Mouse (Mus musculus) MEL (cell line): ENCODE data around the gene Lrrn4cl. TPM values are rescaled to one million over a fixed set of nuclear protein-coding genes. Genes with fewer than 3 reads are reported as not detected.
A peak's percentile ranks its signal among the peaks of the same experiment; 100 is the strongest.

ENCODE experiments used
- DNase-seq: peaks from one replicate; pipeline ENCODE4 v3.0.0; 2011; ENCODE audit warnings: low read depth, low spot score
- H3K27ac ChIP-seq: 2 replicates; pipeline ENCODE4 v1.5.1; 2012; ENCODE audit warnings: low read depth, mild to moderate bottlenecking, control low read depth, low read length, moderate library complexity; ENCODE audit not compliant: control insufficient read depth
- H3K27me3 ChIP-seq, 2 experiments: fragments of 150-350 bp in 1 of 2; sonication (generic) in 1 of 2; 2 replicates each; pipeline ENCODE4 v1.6.1; 2012; ENCODE audit warnings: low read length in 2 of 2, mild to moderate bottlenecking in 2 of 2, improper control_type of control experiment in 1 of 2, moderate library complexity in 1 of 2; ENCODE audit not compliant: insufficient read depth in 2 of 2, control insufficient read depth in 1 of 2
- H3K36me3 ChIP-seq, 2 experiments: 2 replicates each; pipeline ENCODE4 v1.6.1; 2012 to 2014; ENCODE audit warnings: low read length in 2 of 2, improper control_type of control experiment in 1 of 2, inconsistent platforms in 1 of 2, mild to moderate bottlenecking in 1 of 2; ENCODE audit not compliant: insufficient read depth in 2 of 2, control insufficient read depth in 1 of 2
- H3K4me1 ChIP-seq, 2 experiments: fragments of 150-350 bp in 1 of 2; sonication (generic) in 1 of 2; 2 replicates each; pipeline ENCODE4 v1.6.1; 2012; ENCODE audit warnings: low read length in 2 of 2, improper control_type of control experiment in 1 of 2, mild to moderate bottlenecking in 1 of 2; ENCODE audit not compliant: insufficient read depth in 2 of 2, control insufficient read depth in 1 of 2
- H3K4me3 ChIP-seq, 2 experiments: fragments of 150-350 bp in 1 of 2; sonication (generic) in 1 of 2; 2 replicates each; pipeline ENCODE4 v1.5.1; 2012; ENCODE audit warnings: low read depth in 2 of 2, low read length in 2 of 2, mild to moderate bottlenecking in 2 of 2, moderate library complexity in 2 of 2, control low read depth in 1 of 2, improper control_type of control experiment in 1 of 2; ENCODE audit not compliant: control insufficient read depth in 1 of 2, insufficient read depth in 1 of 2
- H3K79me2 ChIP-seq: 2 replicates; pipeline ENCODE4 v1.6.1; 2012; ENCODE audit warnings: mild to moderate bottlenecking, low read length, moderate library complexity; ENCODE audit not compliant: control insufficient read depth, poor library complexity, insufficient read depth
- H3K9ac ChIP-seq: 2 replicates; pipeline ENCODE4 v1.6.1; 2012; ENCODE audit warnings: low read depth, mild to moderate bottlenecking, control low read depth, low read length, moderate library complexity; ENCODE audit not compliant: control insufficient read depth, poor library complexity, severe bottlenecking
- H3K9me3 ChIP-seq: fragments of 150-350 bp; sonication (generic); replicated peaks from 2 replicates; pipeline ENCODE4 v1.6.1; 2012; ENCODE audit warnings: mild to moderate bottlenecking, low read length, improper control_type of control experiment, moderate library complexity; ENCODE audit not compliant: insufficient read depth
- BHLHE40 ChIP-seq: IDR thresholded peaks from 2 replicates; pipeline ENCODE4 v1.6.1; 2012; ENCODE audit warnings: low read depth, mild to moderate bottlenecking, inconsistent platforms, low read length, improper control_type of control experiment, borderline replicate concordance
- CHD2 ChIP-seq: IDR thresholded peaks from 2 replicates; pipeline ENCODE4 v1.6.1; 2011; ENCODE audit warnings: low read length, improper control_type of control experiment
- CTCF ChIP-seq, 3 experiments: IDR thresholded peaks in 2 of 3; conservative IDR thresholded peaks in 1 of 3; 2 replicates each; pipeline ENCODE4 v1.5.1; 2011 to 2012; ENCODE audit warnings: low read length in 3 of 3, low read depth in 2 of 3, mild to moderate bottlenecking in 2 of 3, improper control_type of control experiment in 1 of 3, inconsistent platforms in 1 of 3, mixed read lengths in 1 of 3, moderate library complexity in 1 of 3; ENCODE audit not compliant: control insufficient read depth in 1 of 3, insufficient read depth in 1 of 3, poor library complexity in 1 of 3, severe bottlenecking in 1 of 3
- ELF1 ChIP-seq: IDR thresholded peaks from 2 replicates; pipeline ENCODE4 v1.6.1; 2014; ENCODE audit warnings: low read depth, mild to moderate bottlenecking, inconsistent platforms, low read length, improper control_type of control experiment, moderate library complexity
- ETS1 ChIP-seq: IDR thresholded peaks from 2 replicates; pipeline ENCODE4 v1.6.1; 2012; ENCODE audit warnings: low read depth, mild to moderate bottlenecking, inconsistent platforms, low read length, improper control_type of control experiment, moderate library complexity
- GATA1 ChIP-seq: IDR thresholded peaks from 2 replicates; pipeline ENCODE4 v1.6.1; 2011; ENCODE audit warnings: low read depth, low read length, improper control_type of control experiment
- HCFC1 ChIP-seq: IDR thresholded peaks from 2 replicates; pipeline ENCODE4 v1.6.1; 2012; ENCODE audit warnings: low read depth, mild to moderate bottlenecking, inconsistent platforms, low read length, improper control_type of control experiment, moderate library complexity
- MAX ChIP-seq: IDR thresholded peaks from 2 replicates; pipeline ENCODE4 v1.6.1; 2011; ENCODE audit warnings: low read length, improper control_type of control experiment
- MYB ChIP-seq: IDR thresholded peaks from 2 replicates; pipeline ENCODE4 v1.6.1; 2011; ENCODE audit warnings: mild to moderate bottlenecking, low read depth, low read length, improper control_type of control experiment
- MYC ChIP-seq: IDR thresholded peaks from 2 replicates; pipeline ENCODE4 v1.6.1; 2011; ENCODE audit warnings: low read depth, mild to moderate bottlenecking, low read length, improper control_type of control experiment, moderate library complexity
- NELFE ChIP-seq: IDR thresholded peaks from 2 replicates; pipeline ENCODE4 v1.6.1; 2011; ENCODE audit warnings: low read depth, low read length, improper control_type of control experiment
- POLR2A ChIP-seq, 2 experiments: IDR thresholded peaks; 2 replicates each; pipeline ENCODE4 v1.6.1; 2011 to 2012; ENCODE audit warnings: low read length in 2 of 2, mild to moderate bottlenecking in 2 of 2, control low read depth in 1 of 2, improper control_type of control experiment in 1 of 2, low read depth in 1 of 2, moderate library complexity in 1 of 2; ENCODE audit not compliant: control insufficient read depth in 1 of 2, insufficient read depth in 1 of 2, poor library complexity in 1 of 2
- POLR2AphosphoS2 ChIP-seq: IDR thresholded peaks from 2 replicates; pipeline ENCODE4 v1.6.1; 2011; ENCODE audit warnings: low read length, improper control_type of control experiment
- RAD21 ChIP-seq: IDR thresholded peaks from 2 replicates; pipeline ENCODE4 v1.6.1; 2011; ENCODE audit warnings: mild to moderate bottlenecking, low read depth, low read length, improper control_type of control experiment
- RCOR1 ChIP-seq: IDR thresholded peaks from 2 replicates; pipeline ENCODE4 v1.6.1; 2012; ENCODE audit warnings: low read depth, mild to moderate bottlenecking, inconsistent platforms, low read length, improper control_type of control experiment
- SIN3A ChIP-seq: IDR thresholded peaks from 2 replicates; pipeline ENCODE4 v1.6.1; 2012; ENCODE audit warnings: low read length, improper control_type of control experiment, inconsistent platforms
- SMC3 ChIP-seq: IDR thresholded peaks from 2 replicates; pipeline ENCODE4 v1.6.1; 2011; ENCODE audit warnings: low read depth, low read length, improper control_type of control experiment
- UBTF ChIP-seq: IDR thresholded peaks from 2 replicates; pipeline ENCODE4 v1.6.1; 2012; ENCODE audit warnings: low read depth, mild to moderate bottlenecking, inconsistent platforms, low read length, improper control_type of control experiment, moderate library complexity, borderline replicate concordance; ENCODE audit not compliant: insufficient read depth
- USF1 ChIP-seq: IDR thresholded peaks from 2 replicates; pipeline ENCODE4 v1.6.1; 2014; ENCODE audit warnings: low read depth, mild to moderate bottlenecking, inconsistent platforms, low read length, improper control_type of control experiment, moderate library complexity
- ZC3H11A ChIP-seq: IDR thresholded peaks from 2 replicates; pipeline ENCODE4 v1.6.1; 2012; ENCODE audit warnings: low read depth, mild to moderate bottlenecking, inconsistent platforms, low read length, improper control_type of control experiment
- ZKSCAN1 ChIP-seq: IDR thresholded peaks from 2 replicates; pipeline ENCODE4 v1.6.1; 2012; ENCODE audit warnings: low read depth, mild to moderate bottlenecking, inconsistent platforms, low read length, improper control_type of control experiment, moderate library complexity
- ZMIZ1 ChIP-seq: IDR thresholded peaks from 2 replicates; pipeline ENCODE4 v1.6.1; 2012; ENCODE audit warnings: low read depth, mild to moderate bottlenecking, inconsistent platforms, low read length, improper control_type of control experiment, moderate library complexity
- polyA plus RNA-seq, 2 experiments: library from polyadenylated mRNA; stranded (reverse) in 1 of 2; unstranded in 1 of 2; fragments of >175 nt in 1 of 2; fragments of >200 nt in 1 of 2; gene quantifications; 2 replicates each; pipeline versions ENCODE4 v1.2.1 to v1.2.4; 2012; ENCODE audit warnings: low replicate concordance in 2 of 2, low read depth in 1 of 2; ENCODE audit not compliant: insufficient read length in 2 of 2, insufficient read depth in 1 of 2, missing spikeins in 1 of 2
- total RNA-seq: library from RNA; depleted of rRNA; stranded (reverse); fragments of 300-350 nt; gene quantifications from 2 replicates; pipeline ENCODE4 v1.2.3, GENCODE M21; 2012

The Lrrn4cl gene
- total and polyA plus RNA-seq, 3 experiments: 0.15 to 0.54 TPM; not detected in 1

DNA sequence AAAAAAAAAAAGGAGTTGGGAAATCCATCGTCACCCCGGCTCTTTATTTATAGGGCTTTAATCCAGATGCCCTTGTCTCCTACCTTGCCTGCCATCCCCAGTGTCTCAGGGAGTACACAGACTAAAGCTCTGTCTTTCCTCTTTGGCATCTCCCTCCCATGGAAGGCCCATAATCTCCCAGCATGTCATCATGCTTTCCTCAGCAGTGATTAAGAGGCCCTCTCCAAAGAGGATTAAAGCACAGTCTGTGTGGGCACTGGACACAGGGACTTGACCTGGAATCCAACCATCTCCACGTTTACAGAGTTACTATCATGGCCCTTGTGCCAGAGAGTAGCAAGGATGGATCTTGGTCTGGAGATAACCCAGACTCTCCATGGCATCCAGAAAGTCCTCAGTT, 33.0 kb downstream of the Lrrn4cl start, which contains the start of the genes Lbhd1 and Gm49403:
Lbhd1 (plus strand) TSS at position 117 of the 400 bp plus-strand sequence.
Gm49403 (plus strand) TSS at position 315 of the 400 bp plus-strand sequence.
- Histone ChIP-seq H3K4me3 (no peak within 1 kb of the TSS), H3K27me3 (no peaks in the 10 kb centered on the region), H3K36me3 (peaks cover 0 to 18% of the 10 kb centered on the region in 2 experiments; a peak in 2 of 4 replicates), H3K9ac (no peak within 1 kb of the TSS), H3K27ac (no peak within 1 kb of the TSS)
- TF ChIP-seq MYC (no peak), GATA1 (no peak), RCOR1 (no peak), CTCF (IDR thresholded peaks at IDR 0.05 in 2 of 3, conservative IDR thresholded peaks at IDR 0.05 in 1 of 3; ENCODE audit: control insufficient read depth in 1 of 3, insufficient read depth in 1 of 3, low read depth in 2 of 3, low read length in 3 of 3, poor library complexity in 1 of 3, severe bottlenecking in 1 of 3) (no peak), RAD21 (no peak), MAX (no peak), POLR2A (IDR thresholded peaks at IDR 0.05; ENCODE audit: control insufficient read depth in 1 of 2, insufficient read depth in 1 of 2, low read depth in 1 of 2, low read length in 2 of 2, poor library complexity in 1 of 2) (no peak), USF1 (no peak)
- TF ChIP-seq, all 39 proteins: peak for 0
- Histone ChIP-seq H3K9me3 (no peaks in the 10 kb centered on the region), H3K79me2 (peaks cover 14% of the 10 kb centered on the region), H3K4me1 (peaks cover 0 to 10% of the 10 kb centered on the region in 2 experiments; a peak in 1 of 4 replicates)
- DNase-seq: no peak

GRCm38 (mm10) chr19:8886916-8887584, 36.5 kb downstream of the Lrrn4cl start:
- H3K27ac ChIP-seq: peak overlapping the region; percentile 91
- peaks cover 0 to 13% of the 10 kb centered on the region in 2 experiments; a peak in 1 of 4 replicates for H3K4me1 ChIP-seq
- H3K36me3 ChIP-seq: peaks cover 0 to 30% of the 10 kb centered on the region in 2 experiments; a peak in 2 of 4 replicates
- H3K9ac ChIP-seq: peak overlapping the region; percentile 94
- peak; percentile 66 for DNase-seq
- TF ChIP-seq NELFE: peak; percentile 47; the same call in 1 of the 2 replicates
- no peak for TF ChIP-seq UBTF
- no peak for TF ChIP-seq RAD21
- peak; percentile 97; the same call in 1 of the 2 replicates for TF ChIP-seq POLR2AphosphoS2
- TF ChIP-seq HCFC1: peak; percentile 38; the same call in 1 of the 2 replicates
- no peak for TF ChIP-seq GATA1
- TF ChIP-seq ZKSCAN1: no peak
- peak; percentile 23; the same call in 1 of the 2 replicates for TF ChIP-seq BHLHE40
- no peak for TF ChIP-seq ETS1
- TF ChIP-seq MYC: peak; percentile 12; the same call in 1 of the 2 replicates
- peak; percentile 67 for TF ChIP-seq ZMIZ1
- peak; percentile 50 for TF ChIP-seq SIN3A
- TF ChIP-seq CHD2: peak; percentile 54; the same call in 1 of the 2 replicates
- no peak for TF ChIP-seq ELF1
- TF ChIP-seq SMC3: peak; percentile 33
- TF ChIP-seq MYB: peak; percentile 32; the same call in 1 of the 2 replicates
- no peak for TF ChIP-seq ZC3H11A
- peak overlapping the region; percentile 75 to 85; a peak in 3 of 4 replicates for H3K4me3 ChIP-seq
- H3K79me2 ChIP-seq: peaks cover 26% of the 10 kb centered on the region
- no peaks in the 10 kb centered on the region for H3K9me3 ChIP-seq
- no peaks in the 10 kb centered on the region for H3K27me3 ChIP-seq
